Mouse (Mus musculus) heart, embryonic 13.5 days (tissue): Measurements from ENCODE around the gene Mapk12. TPM values are rescaled to one million over a fixed set of nuclear protein-coding genes. Genes with fewer than 3 reads are reported as not detected.
A peak's percentile ranks its signal among the peaks of the same experiment; 100 is the strongest.

Experiments used
- ATAC-seq: fragments of 200-750 bp; cut with Nextera tagmentation; 2 replicates; pipeline ENCODE4 v1.8.0; 2017; ENCODE audit warnings: moderate TSS enrichment; ENCODE audit not compliant: insufficient number of reproducible peaks, low FRiP score, low TSS enrichment; ENCODE audit errors: extremely low read depth
- H3K27ac ChIP-seq: fragments of 300-500 bp; sonication (generic); replicated peaks from 2 replicates; pipeline ENCODE4 v1.5.1; 2015; ENCODE audit warnings: moderate library complexity, mild to moderate bottlenecking, inconsistent platforms
- H3K27me3 ChIP-seq: fragments of 300-500 bp; sonication (generic); replicated peaks from 2 replicates; pipeline ENCODE4 v1.6.1; 2015; ENCODE audit warnings: mild to moderate bottlenecking, inconsistent platforms
- H3K36me3 ChIP-seq: fragments of 300-500 bp; sonication (generic); 2 replicates; pipeline ENCODE4 v1.6.1; 2015; ENCODE audit warnings: mild to moderate bottlenecking, inconsistent platforms
- H3K4me1 ChIP-seq: fragments of 300-500 bp; sonication (generic); 2 replicates; pipeline ENCODE4 v1.6.1; 2015; ENCODE audit warnings: inconsistent platforms
- H3K4me2 ChIP-seq: fragments of 300-500 bp; sonication (generic); 2 replicates; pipeline ENCODE4 v1.6.1; 2015; ENCODE audit warnings: inconsistent platforms, mild to moderate bottlenecking, moderate library complexity
- H3K4me3 ChIP-seq: fragments of 300-500 bp; sonication (generic); 2 replicates; pipeline ENCODE4 v1.5.1; 2015; ENCODE audit warnings: moderate library complexity, mild to moderate bottlenecking, inconsistent platforms
- H3K9ac ChIP-seq: fragments of 300-500 bp; sonication (generic); 2 replicates; pipeline ENCODE4 v1.6.1; 2015; ENCODE audit warnings: inconsistent platforms, mild to moderate bottlenecking, moderate library complexity
- H3K9me3 ChIP-seq: fragments of 300-500 bp; sonication (generic); 2 replicates; pipeline ENCODE4 v1.6.1; 2016; ENCODE audit warnings: inconsistent platforms
- WGBS: fragments of 180-500 bp; shearing (Covaris S2); methylation state at CpG from one replicate; pipeline ENCODE4 v1.1.7; 2015; ENCODE audit warnings: mixed read lengths; 5-methylcytosine and 5-hydroxymethylcytosine counted together
- polyA plus RNA-seq: library from polyadenylated mRNA; unstranded; fragments of >200 nt; fragmentation: Nextera tagmentation; extraction: Ambion mirVana; gene quantifications from 2 replicates; pipeline ENCODE4 v1.2.1, GENCODE M21; 2015

Gene Mapk12
- polyA plus RNA-seq, 1 experiment from 2014 or later = 19.0 TPM

GRCm38 (mm10) chr15:89178260-89178860 lies 37.9 kb upstream of the Mapk12 start:
- Histone ChIP-seq H3K9ac (peak overlapping the region; percentile 96), H3K4me2 (peak overlapping the region; percentile 92), H3K27me3 (no peaks in the 10 kb centered on the region), H3K9me3 (no peaks in the 10 kb centered on the region), H3K4me1 (peaks cover 85% of the 10 kb centered on the region), H3K27ac (peak overlapping the region; percentile 95), H3K36me3 (no peaks in the 10 kb centered on the region), H3K4me3 (peak overlapping the region; percentile 82)
- WGBS = 59% methylated on average over 7 of the region's 7 CpGs
- ATAC-seq = no peak

DNA sequence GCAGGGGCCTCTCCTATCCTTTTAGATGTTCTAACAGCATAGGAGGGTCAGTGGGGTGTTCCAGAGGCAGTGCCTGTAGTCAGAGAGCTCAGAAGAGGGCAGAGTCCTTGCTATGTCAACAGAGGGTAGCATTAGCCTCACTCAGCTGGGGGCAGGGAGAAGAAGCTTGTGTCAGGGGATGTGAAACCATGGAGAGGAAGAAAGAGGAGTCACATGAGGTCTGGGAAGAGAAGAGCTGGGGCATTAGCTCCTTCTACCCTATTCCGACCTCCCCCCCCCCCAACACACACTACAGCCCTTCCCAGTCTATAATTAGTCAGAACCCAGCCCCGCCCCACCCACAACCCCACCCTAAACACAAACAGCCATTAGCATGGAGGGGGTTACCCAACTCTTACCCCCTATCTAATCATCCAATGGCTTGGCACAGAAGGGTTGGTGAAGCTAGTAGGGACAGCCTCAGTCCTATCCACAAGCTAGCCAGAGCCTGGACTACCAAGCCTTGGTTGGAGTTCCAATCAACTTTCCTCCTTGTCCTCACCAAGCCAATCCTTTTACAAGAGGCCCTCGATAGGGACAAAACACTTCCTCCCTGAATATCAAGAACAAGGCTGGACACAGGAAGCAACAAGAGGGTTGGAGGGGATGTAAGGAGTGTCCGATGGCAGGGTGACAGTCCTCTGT lies 37.2 kb upstream of the Mapk12 start:
- Histone ChIP-seq H3K4me2 (peak overlapping the region; percentile 92), H3K4me1 (peaks cover 90% of the 10 kb centered on the region), H3K27me3 (no peaks in the 10 kb centered on the region), H3K9ac (peak overlapping the region; percentile 96), H3K36me3 (no peaks in the 10 kb centered on the region), H3K27ac (peak overlapping the region; percentile 95), H3K4me3 (peak overlapping the region; percentile 82), H3K9me3 (no peaks in the 10 kb centered on the region)
- 58% methylated on average over 4 of the region's 4 CpGs for WGBS
- ATAC-seq = no peak

- Histone ChIP-seq H3K4me3 (peak overlapping the region; percentile 18), H3K9me3 (no peaks in the 10 kb centered on the region)
- 7% methylated on average over 5 of the region's 5 CpGs for WGBS
Observed at GRCm38 (mm10) chr15:89177121-89177520, 36.6 kb upstream of the Mapk12 start.

DNA sequence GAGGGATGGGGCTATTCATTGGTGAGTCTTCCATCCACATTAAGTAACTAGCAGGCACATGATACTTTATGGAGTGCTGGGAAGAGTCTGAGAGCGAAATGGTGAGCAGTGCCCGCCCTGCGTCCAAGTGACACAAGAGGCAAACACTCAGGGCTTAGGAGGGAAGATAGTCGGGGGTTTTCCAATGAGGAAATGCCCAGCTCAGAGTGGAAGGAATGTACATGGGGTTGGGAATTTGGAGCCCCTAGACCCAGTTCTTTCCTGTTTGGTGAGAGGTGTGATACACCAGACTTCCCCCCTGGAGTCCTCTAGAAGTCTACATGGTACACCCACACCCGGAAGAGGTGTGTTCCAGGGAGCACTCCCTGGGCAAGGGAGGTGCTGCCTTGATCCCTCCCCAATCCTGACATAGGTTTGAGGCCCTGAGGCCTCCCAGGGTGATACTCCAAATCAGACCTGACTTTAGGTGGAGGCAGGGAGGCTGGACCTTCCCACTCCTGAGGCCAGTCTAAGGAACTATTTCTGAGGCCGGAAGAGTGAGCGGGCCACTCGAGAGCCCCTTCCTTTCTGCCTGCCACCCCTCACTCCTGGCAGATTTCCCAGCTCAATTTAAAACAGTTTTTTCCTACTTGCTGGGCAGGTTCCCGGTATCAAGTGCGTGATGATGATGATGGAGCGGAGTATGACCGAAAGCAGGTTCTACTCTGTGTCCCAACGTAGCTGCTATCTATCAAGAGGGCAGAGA lies 35.1 kb upstream of the Mapk12 start:
- H3K4me1 ChIP-seq = peaks cover 92% of the 10 kb centered on the region
- no peaks in the 10 kb centered on the region for H3K9me3 ChIP-seq
- no peak overlapping the region; the same call in 1 of the 2 replicates for H3K27ac ChIP-seq
- no peaks in the 10 kb centered on the region for H3K36me3 ChIP-seq
- 0 out of 2 replicates have a peak overlapping the region, but pooled peaks have one; percentile 4 for H3K4me2 ChIP-seq
- H3K4me3 ChIP-seq = no peak overlapping the region
- H3K9ac ChIP-seq = 0 out of 2 replicates have a peak overlapping the region, but pooled peaks have one; percentile 70
- no peaks in the 10 kb centered on the region for H3K27me3 ChIP-seq
- ATAC-seq = no peak
- 62% methylated on average over 13 of the region's 13 CpGs for WGBS

More at GRCm38 (mm10) chr15:89177121-89177520, 36.6 kb upstream of the Mapk12 start:
- Histone ChIP-seq H3K27ac (peak overlapping the region; percentile 95), H3K27me3 (no peaks in the 10 kb centered on the region), H3K4me1 (peaks cover 90% of the 10 kb centered on the region), H3K36me3 (no peaks in the 10 kb centered on the region), H3K4me2 (peak overlapping the region; percentile 92), H3K9ac (peak overlapping the region; percentile 70)
- no peak for ATAC-seq

DNA sequence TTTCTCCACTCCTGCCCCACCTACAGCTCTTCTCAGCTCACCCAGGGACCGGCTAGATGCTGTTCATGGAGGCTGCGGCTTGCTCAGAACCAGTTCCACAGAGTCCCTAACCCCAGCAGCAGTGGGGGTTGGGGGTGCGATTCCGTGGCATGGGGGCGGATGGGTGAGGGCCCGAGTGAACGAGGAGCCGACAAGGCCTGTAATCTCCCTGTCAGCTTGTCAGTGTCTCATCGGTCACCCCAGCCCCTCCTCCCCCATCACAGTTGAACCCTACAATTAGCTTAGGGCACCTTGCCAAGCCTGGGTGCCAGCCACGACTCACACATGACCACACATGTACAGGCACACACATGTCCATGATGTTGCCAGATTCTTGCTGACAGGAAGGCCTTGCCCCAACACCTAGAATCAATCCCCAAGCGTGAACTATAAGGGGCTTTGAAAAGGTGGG lies 34.4 kb upstream of the Mapk12 start:
- Histone ChIP-seq H3K9me3 (no peaks in the 10 kb centered on the region), H3K27me3 (no peaks in the 10 kb centered on the region), H3K4me2 (peak overlapping the region; percentile 99; the same call in 1 of the 2 replicates), H3K27ac (no peak overlapping the region), H3K4me1 (peaks cover 99% of the 10 kb centered on the region), H3K4me3 (no peak overlapping the region), H3K36me3 (peaks cover 2% of the 10 kb centered on the region; the same call in 1 of the 2 replicates), H3K9ac (no peak overlapping the region)
- ATAC-seq = no peak
- 41% methylated on average over 11 of the region's 11 CpGs for whole genome bisulfite sequencing

GRCm38 (mm10) chr15:89173906-89174214 lies 33.4 kb upstream of the Mapk12 start:
- H3K4me1 ChIP-seq = peaks cover 100% of the 10 kb centered on the region
- no peaks in the 10 kb centered on the region for H3K9me3 ChIP-seq
- H3K27me3 ChIP-seq = no peaks in the 10 kb centered on the region
- ATAC-seq = no peak
- 2% methylated on average over 15 of the region's 15 CpGs for WGBS
- peak overlapping the region; percentile 66 for H3K4me3 ChIP-seq
- H3K4me2 ChIP-seq = peak overlapping the region; percentile 99
- peaks cover 7% of the 10 kb centered on the region; the same call in 1 of the 2 replicates for H3K36me3 ChIP-seq
- H3K9ac ChIP-seq = peak overlapping the region; percentile 89
- H3K27ac ChIP-seq = 0 out of 2 replicates have a peak overlapping the region, but pooled peaks have one; percentile 26

DNA sequence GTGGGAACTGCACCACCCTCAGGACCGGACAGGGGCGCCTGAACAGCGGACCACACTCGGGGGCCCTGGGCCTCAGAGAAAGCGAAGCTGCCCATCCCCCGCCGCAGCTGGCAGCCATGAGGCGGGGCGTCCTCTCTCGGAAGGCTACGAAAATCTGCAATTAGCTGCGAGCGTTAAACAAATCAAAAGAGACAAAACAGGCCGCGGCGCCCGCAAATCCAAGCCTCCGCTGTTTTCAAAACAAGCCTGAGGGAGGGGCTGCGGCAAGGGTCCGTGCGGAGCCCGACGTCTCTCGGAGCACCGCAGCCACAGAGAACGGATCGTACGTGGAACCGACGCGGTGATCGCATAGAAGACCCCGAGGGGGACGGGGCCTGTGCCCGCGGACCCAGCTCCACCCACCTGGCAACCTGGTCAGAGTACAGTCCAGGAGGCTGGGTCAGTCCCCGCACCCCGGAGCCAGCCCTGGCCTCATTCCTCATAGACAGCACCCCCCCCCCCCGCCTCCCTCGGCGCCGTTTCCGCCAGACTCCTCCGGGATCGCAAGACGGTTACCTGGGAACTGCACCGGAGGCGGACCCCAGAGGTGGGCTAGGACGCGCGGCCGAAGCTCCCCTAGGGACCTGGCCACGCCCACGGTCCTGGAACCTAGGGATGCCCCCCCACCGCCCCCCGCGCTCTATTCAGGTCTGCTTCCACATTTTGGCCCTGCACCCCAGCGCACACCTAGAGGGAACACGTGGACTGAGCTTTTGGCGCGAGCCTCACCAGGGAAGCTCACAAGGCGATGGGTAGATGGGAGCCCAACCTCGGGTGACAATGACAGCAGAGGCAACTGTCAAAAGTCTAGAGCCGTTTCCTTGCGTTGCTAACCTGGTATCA lies 32.8 kb upstream of the Mapk12 start:
- Histone ChIP-seq H3K9ac (peak overlapping the region; percentile 89), H3K36me3 (peaks cover 12% of the 10 kb centered on the region), H3K4me2 (peak overlapping the region; percentile 99), H3K4me1 (peaks cover 100% of the 10 kb centered on the region), H3K4me3 (peak overlapping the region; percentile 66), H3K27me3 (no peaks in the 10 kb centered on the region), H3K9me3 (no peaks in the 10 kb centered on the region), H3K27ac (peak overlapping the region; percentile 61)
- under 1% methylated on average over 65 of the region's 65 CpGs for WGBS
- no peak for ATAC-seq

GRCm38 (mm10) chr15:89172276-89172935 lies 31.9 kb upstream of the Mapk12 start:
- H3K9ac ChIP-seq = peak overlapping the region; percentile 89
- no peaks in the 10 kb centered on the region for H3K9me3 ChIP-seq
- H3K27me3 ChIP-seq = no peaks in the 10 kb centered on the region
- H3K4me1 ChIP-seq = peaks cover 94% of the 10 kb centered on the region
- peaks cover 21% of the 10 kb centered on the region for H3K36me3 ChIP-seq
- H3K4me3 ChIP-seq = peak overlapping the region; percentile 66
- ATAC-seq = no peak
- 39% methylated on average over 17 of the region's 17 CpGs for WGBS
- H3K27ac ChIP-seq = peak overlapping the region; percentile 61
- H3K4me2 ChIP-seq = peak overlapping the region; percentile 99

DNA sequence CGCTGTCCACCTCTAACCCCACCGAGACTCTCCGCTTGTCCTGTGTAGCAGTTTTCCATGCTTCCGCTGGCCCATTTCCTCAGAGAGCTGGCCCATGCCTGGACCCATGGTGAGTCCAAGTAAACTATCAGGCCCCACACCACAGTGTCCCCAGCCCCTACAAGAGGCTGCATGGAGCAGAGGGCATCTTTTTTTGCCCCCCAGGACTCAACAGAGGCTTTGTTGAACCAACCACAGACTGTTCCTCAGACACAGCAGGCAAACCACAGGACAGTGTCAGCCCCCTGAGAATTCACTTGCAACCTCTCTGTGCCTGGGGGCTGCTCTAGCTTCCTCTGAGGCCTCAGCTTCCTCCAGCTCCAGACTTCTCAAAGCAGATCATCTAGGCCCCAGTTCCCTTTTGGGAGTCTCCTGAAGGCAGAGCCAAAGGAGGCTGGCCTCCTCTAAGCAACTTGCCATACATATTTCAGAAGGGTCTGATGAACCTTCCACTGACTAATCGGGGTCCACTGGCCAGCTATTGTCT lies 31.1 kb upstream of the Mapk12 start:
- H3K4me1 ChIP-seq = peaks cover 86% of the 10 kb centered on the region
- WGBS = 84% methylated on average over 5 of the region's 5 CpGs

DNA sequence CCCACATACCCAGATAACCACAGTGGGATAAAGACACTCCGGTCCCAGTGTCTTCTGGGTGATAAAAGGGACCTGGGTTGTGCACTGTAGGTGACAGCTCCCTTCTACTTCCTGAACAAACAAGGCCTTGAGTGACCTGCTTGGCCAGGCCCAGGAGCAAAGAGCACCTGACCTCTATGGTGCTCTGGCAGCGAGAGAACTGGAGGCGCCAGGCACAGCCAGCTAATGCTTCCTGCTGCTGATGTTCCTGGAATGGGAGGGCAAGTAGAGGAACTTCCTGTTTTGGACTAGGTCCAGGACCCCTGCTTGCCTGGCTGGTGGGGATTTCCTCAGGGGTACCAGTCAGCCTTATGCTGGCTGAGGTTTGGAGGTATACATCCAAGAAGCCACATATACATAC lies 29.6 kb upstream of the Mapk12 start:
- Histone ChIP-seq H3K27me3 (no peaks in the 10 kb centered on the region), H3K27ac (peak overlapping the region; percentile 87), H3K9ac (peak overlapping the region; percentile 62), H3K9me3 (no peaks in the 10 kb centered on the region), H3K36me3 (peaks cover 44% of the 10 kb centered on the region), H3K4me2 (peak overlapping the region; percentile 66), H3K4me1 (peaks cover 71% of the 10 kb centered on the region), H3K4me3 (no peak overlapping the region)
- ATAC-seq = no peak
- WGBS = 33% methylated on average over 3 of the region's 3 CpGs

More for the DNA sequence above, 31.1 kb upstream of the Mapk12 start:
- Histone ChIP-seq H3K27ac (no peak overlapping the region), H3K4me2 (no peak overlapping the region), H3K9ac (peak overlapping the region; percentile 34; the same call in 1 of the 2 replicates), H3K36me3 (peaks cover 29% of the 10 kb centered on the region), H3K4me3 (no peak overlapping the region), H3K27me3 (no peaks in the 10 kb centered on the region), H3K9me3 (no peaks in the 10 kb centered on the region)
- ATAC-seq = no peak
